Mouse (Mus musculus): Measurements from ENCODE around the gene Gm20835. TPM values are rescaled to one million over a fixed set of nuclear protein-coding genes. Genes with fewer than 3 reads are reported as not detected.

Gm20835 gene
- polyA plus RNA-seq (2014; fragmentation: Illumina TruSeq; extraction: RNeasy Lipid Tissue Mini Kit (QIAGEN cat#74804); ENCODE audit: low read depth, low replicate concordance), result not detected

GRCm38 (mm10) chrY:36735190-36735589 is at the start of gene Gm20835:
Gene Gm20835 (minus strand): TSS chrY:36735290.

